ENCODE assay signal across 11 mouse cellular contexts in the genomic region with DNA sequence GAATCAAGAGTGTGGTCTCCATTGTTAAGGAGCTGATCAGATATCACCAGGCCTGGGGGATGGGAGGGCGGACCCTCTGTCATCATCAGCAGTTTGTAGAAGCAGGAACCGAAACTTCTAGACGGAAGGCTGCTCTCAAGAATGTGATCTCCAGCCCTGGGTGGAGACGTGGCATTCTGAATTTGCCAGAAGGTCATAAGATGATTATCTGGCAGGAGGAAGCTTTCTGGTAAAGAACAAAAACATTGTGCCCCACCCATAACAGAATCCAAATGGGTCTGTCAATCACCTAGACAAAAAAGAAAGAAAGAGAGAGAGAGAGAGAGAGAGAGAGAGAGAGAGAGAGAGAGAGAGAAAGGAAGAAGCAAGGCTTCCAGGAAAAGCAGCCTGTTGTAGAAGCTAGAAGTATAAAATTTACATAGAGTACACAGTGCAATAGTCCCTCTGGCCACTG.
DNase-seq lines count a peak whose midpoint lies in the region; ATAC-seq lines count a peak whose summit lies in the region.
"Had no signal": no experiment of that assay in that cellular context is flagged by ENCODE, and none has a peak within 500 bp of the region (broad histone marks: within the 10 kb centered on the region; RNA-seq: fewer than 3 reads in every experiment).

No protein-coding gene starts in this region.

- no peak overlapping the region for H3K4me2 ChIP-seq in kidney, embryonic 14.5 days (replicated peaks; ENCODE audit: low read depth, low read length)
- peak overlapping the region; percentile 13 for H3K4me2 ChIP-seq in liver, embryonic 13.5 days
- H3K4me2 ChIP-seq: embryonic facial prominence, embryonic 15.5 days; limb, embryonic 15.5 days had no signal

- no peak overlapping the region for H3K4me3 ChIP-seq in kidney, embryonic 14.5 days (ENCODE audit: low read length)
- no peak overlapping the region for H3K4me3 ChIP-seq in liver, embryonic 13.5 days (replicated peaks)
- H3K4me3 ChIP-seq: embryonic facial prominence, embryonic 15.5 days; hindbrain, embryonic 10.5 days; limb, embryonic 15.5 days had no signal

- H3K4me1 ChIP-seq in kidney, embryonic 14.5 days (ENCODE audit: control insufficient read depth, insufficient read depth, low read length): no peaks in the 10 kb centered on the region
- peaks cover 77% of the 10 kb centered on the region for H3K4me1 ChIP-seq in liver, embryonic 13.5 days (replicated peaks)
- H3K4me1 ChIP-seq: limb, embryonic 15.5 days had no signal

- WGBS in kidney, embryonic 14.5 days: 53% methylated on average over 4 of the region's 4 CpGs
- 19% methylated on average over 4 of the region's 4 CpGs for WGBS in liver, embryonic 13.5 days (ENCODE audit: insufficient replicate concordance)

- H3K36me3 ChIP-seq in kidney, embryonic 14.5 days (ENCODE audit: control insufficient read depth, insufficient read depth, low read length): no peaks in the 10 kb centered on the region
- no peaks in the 10 kb centered on the region for H3K36me3 ChIP-seq in liver, embryonic 13.5 days
- H3K36me3 ChIP-seq: embryonic facial prominence, embryonic 15.5 days; hindbrain, embryonic 10.5 days; limb, embryonic 15.5 days had no signal

- intact Hi-C loops in left cerebral cortex, postnatal 36 days (cut with DNase I): no loop called here

- no peaks in the 10 kb centered on the region for H3K9me3 ChIP-seq in kidney, embryonic 14.5 days (ENCODE audit: control insufficient read depth, low read length)
- no peaks in the 10 kb centered on the region for H3K9me3 ChIP-seq in liver, embryonic 13.5 days (replicated peaks)
- H3K9me3 ChIP-seq: embryonic facial prominence, embryonic 15.5 days; hindbrain, embryonic 10.5 days; limb, embryonic 15.5 days had no signal

- no peaks in the 10 kb centered on the region for H3K27me3 ChIP-seq in kidney, embryonic 14.5 days (ENCODE audit: control insufficient read depth, insufficient read depth, low read length)
- no peaks in the 10 kb centered on the region for H3K27me3 ChIP-seq in liver, embryonic 13.5 days
- H3K27me3 ChIP-seq: embryonic facial prominence, embryonic 15.5 days; limb, embryonic 15.5 days had no signal

- ATAC-seq in kidney, embryonic 14.5 days (ENCODE audit: low FRiP score, low TSS enrichment): no peak
- peak; percentile 67 for ATAC-seq in activated CD4-positive, CD25-positive, alpha-beta regulatory T cell, adult 4 months
- no peak for ATAC-seq in liver, embryonic 13.5 days (ENCODE audit: low read depth)
- ATAC-seq in neutrophil, adult 5-6 weeks (ENCODE audit: extremely low read depth, insufficient number of reproducible peaks, low FRiP score, poor library complexity, severe bottlenecking): peak; percentile 88

- H3K9ac ChIP-seq in kidney, embryonic 14.5 days (ENCODE audit: low read depth, low read length): no peak overlapping the region
- H3K9ac ChIP-seq in liver, embryonic 13.5 days: peak overlapping the region; percentile 56
- H3K9ac ChIP-seq: embryonic facial prominence, embryonic 15.5 days; limb, embryonic 15.5 days had no signal

- DNase-seq in kidney, postnatal 14 days: peak; percentile 4
- DNase-seq in liver, embryonic 13.5 days: peak; percentile 62
- DNase-seq in left cerebral cortex, postnatal 36 days (ENCODE audit: low spot score in 2 of 2): no peak
- no peak for DNase-seq in neural tube, embryonic 10.5 days (ENCODE audit: extremely low spot score, low spot score)
- DNase-seq in cerebellum, postnatal 10 days: no peak

- no peak overlapping the region for H3K27ac ChIP-seq in kidney, embryonic 14.5 days (ENCODE audit: low read depth, low read length)
- H3K27ac ChIP-seq in liver, embryonic 13.5 days: peak overlapping the region; percentile 83
- H3K27ac ChIP-seq: embryonic facial prominence, embryonic 15.5 days; hindbrain, embryonic 10.5 days; limb, embryonic 15.5 days had no signal

Comparison
In these comparisons a context has a peak if more than half of its experiments do, and no peak if none do; other contexts are left out.
1. DNase-seq: peak in kidney, postnatal 14 days (single experiment) and liver, embryonic 13.5 days (single experiment); none in left cerebral cortex, postnatal 36 days (0 of 2), neural tube, embryonic 10.5 days (single experiment) and cerebellum, postnatal 10 days (0 of 2).
2. ATAC-seq: peak in activated CD4-positive, CD25-positive, alpha-beta regulatory T cell, adult 4 months (single experiment) and neutrophil, adult 5-6 weeks (single experiment); none in kidney, embryonic 14.5 days (single experiment) and liver, embryonic 13.5 days (single experiment).